Mouse (Mus musculus): ENCODE data around the gene Myof.

Gene Myof

DNA sequence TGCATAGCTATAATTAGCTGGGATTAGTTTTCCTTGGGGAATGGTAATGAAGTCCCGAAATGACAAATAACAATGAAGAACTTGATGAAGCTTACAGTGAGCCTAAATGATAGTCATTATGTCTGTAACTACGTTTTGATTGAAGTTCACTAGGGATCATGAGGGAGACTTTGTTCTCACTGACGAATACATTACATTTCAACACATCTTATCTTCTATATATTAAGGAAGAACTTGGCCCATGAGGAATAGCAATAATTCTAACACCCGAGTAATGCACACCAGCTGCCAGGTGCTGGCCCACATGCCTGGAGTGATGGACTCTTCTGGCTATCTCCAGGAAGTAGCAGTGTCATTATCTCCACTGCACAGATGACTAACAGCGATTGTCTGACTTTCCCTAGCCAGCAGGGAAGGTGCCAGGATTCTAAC lies 133.5 kb downstream of the Myof start:
- in situ Hi-C loops (cut with MboI; ENCODE audit: unreplicated experiment in 2 of 2): loop anchor here in 1 of 2 experiments (25.0 kb wide), 1 partner anchor 1123 kb away; no protein-coding TSS in a partner anchor

DNA sequence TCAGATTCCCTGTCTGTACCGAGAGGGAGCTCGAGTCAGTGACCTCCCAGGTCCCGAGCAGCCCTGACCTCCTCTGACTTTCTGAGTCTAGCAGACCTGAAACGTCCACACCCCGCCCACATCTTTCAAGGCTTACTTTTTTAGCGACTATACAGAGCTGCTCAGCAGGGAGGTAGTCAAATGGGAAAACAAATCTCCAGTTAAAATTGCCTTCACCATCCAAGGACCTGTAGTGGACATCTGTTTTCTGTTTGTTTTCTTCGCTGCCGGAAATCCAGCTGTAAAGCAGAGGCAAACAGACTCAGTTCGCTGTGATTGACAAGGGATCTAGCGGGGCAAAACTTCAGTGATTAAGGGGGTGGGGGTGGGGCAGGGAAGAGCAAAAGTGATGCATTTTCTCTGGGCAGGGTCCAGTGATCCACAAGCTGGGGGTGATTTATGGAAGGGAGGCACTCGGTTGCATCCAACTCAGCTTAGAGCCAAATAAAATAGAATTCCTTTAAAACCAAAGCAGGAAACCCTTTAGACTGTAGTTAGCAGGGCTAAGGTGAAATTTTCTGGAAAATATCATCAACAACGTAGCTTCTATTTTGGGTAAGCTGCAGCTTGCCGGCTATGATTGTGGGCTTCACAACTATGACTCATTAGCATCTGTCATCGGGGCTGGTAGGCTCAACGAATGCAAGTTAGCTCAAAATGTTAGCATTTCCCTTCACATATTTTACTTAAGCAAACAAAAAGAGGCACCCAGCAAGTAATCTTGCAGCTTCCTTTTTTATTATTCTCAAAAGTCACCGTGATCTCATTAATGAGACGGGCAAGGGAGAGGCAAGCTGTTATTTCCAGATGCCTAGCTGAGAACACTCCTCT lies 135.7 kb downstream of the Myof start:
- in situ Hi-C loops (cut with MboI; ENCODE audit: unreplicated experiment in 2 of 2): loop anchor here in 1 of 2 experiments (25.0 kb wide), 1 partner anchor 1120 kb away; no protein-coding TSS in a partner anchor

GRCm38 (mm10) chr19:37906916-37907315 lies 136.5 kb downstream of the Myof start:
- in situ Hi-C loops (cut with MboI; ENCODE audit: unreplicated experiment in 2 of 2): loop anchor here in 1 of 2 experiments (25.0 kb wide), 1 partner anchor 1120 kb away; no protein-coding TSS in a partner anchor

- in situ Hi-C loops (cut with MboI; ENCODE audit: unreplicated experiment in 2 of 2): loop anchor here in 1 of 2 experiments (25.0 kb wide), 1 partner anchor 859 kb away; no protein-coding TSS in a partner anchor
Measured at GRCm38 (mm10) chr19:37896081-37896480, 147.3 kb downstream of the Myof start.

DNA sequence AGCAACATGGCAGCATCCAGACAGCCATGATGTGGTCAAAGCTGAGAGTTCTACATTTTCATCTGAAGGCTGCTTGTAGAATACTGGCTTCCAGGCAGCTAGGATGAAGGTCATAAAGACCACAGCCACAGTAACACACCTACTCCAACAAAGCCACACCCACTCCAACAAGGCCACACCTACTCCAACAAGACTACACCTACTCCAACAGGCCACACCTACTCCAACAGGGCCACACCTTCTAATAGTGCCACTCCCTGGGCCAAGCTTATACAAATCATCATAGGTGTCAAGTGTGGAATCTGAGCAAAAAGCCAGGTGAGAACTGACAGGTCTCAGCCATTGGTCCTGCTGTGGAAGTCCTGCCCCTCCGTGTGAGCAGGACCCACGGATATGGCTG lies 152.4 kb downstream of the Myof start:
- in situ Hi-C loops (cut with MboI; ENCODE audit: unreplicated experiment in 2 of 2): loop anchor here in 1 of 2 experiments (25.0 kb wide), 1 partner anchor 854 kb away; no protein-coding TSS in a partner anchor

GRCm38 (mm10) chr19:37886355-37887120 lies 156.8 kb downstream of the Myof start:
- in situ Hi-C loops (cut with MboI; ENCODE audit: unreplicated experiment in 2 of 2): loop anchor here (5.0 to 25.0 kb wide), 3 partner anchors 184 to 849 kb away; no protein-coding TSS in a partner anchor

DNA sequence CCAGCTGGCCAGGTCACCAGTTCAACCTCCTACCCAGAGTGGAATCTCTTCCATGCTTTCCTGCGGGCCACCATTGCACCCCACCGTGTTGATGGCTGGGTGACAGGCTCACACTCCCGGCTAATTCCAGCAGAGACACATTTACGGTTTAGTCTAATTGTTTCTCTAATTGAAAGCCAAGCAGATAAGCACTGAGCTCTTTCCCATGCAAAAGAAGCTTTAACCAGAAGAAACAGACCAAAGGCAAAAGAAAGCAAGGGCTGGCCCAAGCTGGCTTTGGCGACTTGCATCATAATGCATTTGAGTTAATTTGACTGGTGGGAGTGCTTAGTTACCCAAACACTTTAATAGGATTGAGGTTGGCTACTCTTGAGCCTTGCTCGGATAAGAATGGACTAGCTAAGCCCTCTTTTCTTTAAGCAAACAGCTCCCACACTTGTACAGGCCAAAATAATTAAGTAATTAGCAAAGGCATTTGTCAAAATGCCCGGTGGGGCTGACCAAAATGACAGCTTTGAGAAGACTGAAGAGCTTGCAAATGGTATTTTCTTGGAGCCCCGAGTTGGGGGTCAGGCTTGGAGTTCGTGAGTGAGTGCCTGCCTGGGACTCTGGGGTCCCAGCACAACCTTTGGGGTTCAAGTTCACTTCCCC lies 161.8 kb downstream of the Myof start:
- in situ Hi-C loops (cut with MboI; ENCODE audit: unreplicated experiment in 2 of 2): loop anchor here in 1 of 2 experiments (25.0 kb wide), 1 partner anchor 844 kb away; no protein-coding TSS in a partner anchor

DNA sequence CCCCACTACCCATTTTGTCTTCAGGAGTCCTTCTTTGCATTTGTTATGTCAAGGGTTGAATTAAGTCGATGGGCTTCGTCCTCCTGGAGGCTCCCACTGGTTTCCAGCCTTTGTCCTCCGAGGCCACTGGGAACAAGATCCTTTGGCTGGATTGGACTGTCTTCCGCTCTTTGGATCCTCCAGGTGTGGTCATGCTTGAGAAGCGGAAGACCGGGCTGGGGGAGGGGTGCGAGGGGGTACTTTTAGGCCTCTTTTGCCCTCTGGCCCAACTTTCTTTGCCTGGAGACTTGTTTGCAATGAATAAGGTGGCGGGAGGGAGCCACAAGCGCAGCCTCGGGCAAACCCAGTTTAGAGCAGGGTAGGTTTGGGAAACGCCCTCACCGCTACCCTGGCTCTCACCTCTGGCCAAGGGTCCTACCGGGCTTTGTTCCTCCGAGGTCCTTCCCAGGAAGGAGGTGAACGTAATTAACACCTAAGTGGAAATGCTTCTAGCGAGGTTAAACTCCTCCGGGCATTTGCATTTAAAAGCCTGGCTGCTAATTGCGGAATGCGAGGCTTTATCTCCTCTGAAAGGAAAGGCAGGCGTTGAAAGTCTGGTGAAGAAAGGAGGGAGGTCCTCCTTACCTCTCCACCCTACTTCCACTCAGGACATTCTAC lies 165.7 kb downstream of the Myof start:
- in situ Hi-C loops (cut with MboI; ENCODE audit: unreplicated experiment in 2 of 2): loop anchor here in 1 of 2 experiments (25.0 kb wide), 1 partner anchor 840 kb away; no protein-coding TSS in a partner anchor

DNA sequence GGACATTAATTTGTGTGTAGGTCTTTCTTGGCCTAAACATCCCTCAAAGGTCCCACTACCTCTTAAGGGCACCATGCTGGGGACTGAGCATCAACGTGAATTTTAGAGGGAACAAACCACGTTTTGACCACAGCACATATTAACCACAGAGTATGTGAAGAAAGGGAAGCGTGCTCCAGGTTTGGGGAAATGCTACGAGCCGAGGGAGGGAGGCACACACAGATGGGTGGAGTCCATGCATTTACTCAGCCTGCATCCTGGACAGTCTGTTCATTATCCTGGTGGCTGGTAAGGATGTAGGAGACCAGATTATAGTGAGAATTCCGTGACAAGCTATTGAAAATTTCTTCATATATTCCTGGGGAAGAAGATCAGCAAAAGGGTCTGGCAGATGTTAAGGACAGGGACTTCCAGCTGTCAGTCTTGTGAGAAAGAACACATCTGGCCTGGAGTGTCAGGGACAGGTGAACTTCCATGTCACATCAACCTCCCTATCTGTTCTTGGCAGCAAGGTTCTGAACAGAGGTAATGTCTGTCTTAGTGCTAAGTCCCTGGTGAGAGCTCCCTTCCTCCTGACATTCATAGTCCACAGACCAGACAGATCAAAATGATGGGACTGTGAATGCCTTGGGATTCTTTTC lies 166.7 kb downstream of the Myof start:
- in situ Hi-C loops (cut with MboI; ENCODE audit: unreplicated experiment in 2 of 2): loop anchor here in 1 of 2 experiments (25.0 kb wide), 1 partner anchor 839 kb away; no protein-coding TSS in a partner anchor

GRCm38 (mm10) chr19:37873499-37873898 lies 169.9 kb downstream of the Myof start:
- in situ Hi-C loops (cut with MboI; ENCODE audit: unreplicated experiment in 2 of 2): no loop called here

DNA sequence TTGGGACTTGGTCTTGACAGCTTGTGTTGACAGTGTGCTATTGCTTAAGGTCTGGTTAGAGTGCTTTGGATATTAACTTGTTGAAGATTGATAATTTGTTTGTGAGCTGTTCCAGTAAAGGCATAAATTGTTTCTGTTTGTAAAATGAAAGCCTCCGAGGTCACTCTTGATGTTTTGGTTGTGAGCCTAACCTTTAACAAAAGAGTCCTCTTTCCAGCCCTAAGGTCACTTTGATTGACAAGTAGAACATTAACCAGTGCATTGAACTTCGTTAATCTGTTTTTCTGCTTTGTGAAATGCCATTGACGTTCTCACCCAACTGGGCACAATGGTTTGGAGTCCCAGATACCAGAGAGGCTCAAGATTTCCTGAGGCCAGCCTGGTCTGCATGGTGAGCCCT lies 175.8 kb downstream of the Myof start:
- in situ Hi-C loops (cut with MboI; ENCODE audit: unreplicated experiment in 2 of 2): no loop called here

DNA sequence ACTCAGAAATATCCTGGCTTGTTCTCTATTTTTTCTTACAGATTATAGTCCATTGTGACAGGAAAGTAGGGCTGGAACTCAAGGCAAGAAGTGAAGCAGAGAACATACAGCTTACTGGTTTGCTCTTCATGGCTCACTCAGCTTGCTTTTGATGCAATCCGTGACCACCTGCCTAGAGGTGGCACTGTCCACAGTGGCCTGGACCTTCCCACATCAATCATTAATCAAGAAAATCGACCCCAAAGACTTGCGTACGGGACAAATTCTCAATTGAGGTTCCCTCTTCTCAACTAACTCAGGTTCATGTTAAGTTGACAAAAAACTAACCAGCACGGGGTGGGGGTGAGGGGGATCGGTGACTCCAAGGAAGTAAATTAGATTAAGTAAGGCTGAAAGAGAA lies 176.4 kb downstream of the Myof start:
- in situ Hi-C loops (cut with MboI; ENCODE audit: unreplicated experiment in 2 of 2): no loop called here

- in situ Hi-C loops (cut with MboI; ENCODE audit: unreplicated experiment in 2 of 2): no loop called here
Measured at GRCm38 (mm10) chr19:37861171-37861570, 182.2 kb downstream of the Myof start.

GRCm38 (mm10) chr19:37860267-37860666 lies 183.1 kb downstream of the Myof start:
- in situ Hi-C loops (cut with MboI; ENCODE audit: unreplicated experiment in 2 of 2): no loop called here

- in situ Hi-C loops (cut with MboI; ENCODE audit: unreplicated experiment in 2 of 2): no loop called here
Measured at GRCm38 (mm10) chr19:37858406-37859081, 184.8 kb downstream of the Myof start.

DNA sequence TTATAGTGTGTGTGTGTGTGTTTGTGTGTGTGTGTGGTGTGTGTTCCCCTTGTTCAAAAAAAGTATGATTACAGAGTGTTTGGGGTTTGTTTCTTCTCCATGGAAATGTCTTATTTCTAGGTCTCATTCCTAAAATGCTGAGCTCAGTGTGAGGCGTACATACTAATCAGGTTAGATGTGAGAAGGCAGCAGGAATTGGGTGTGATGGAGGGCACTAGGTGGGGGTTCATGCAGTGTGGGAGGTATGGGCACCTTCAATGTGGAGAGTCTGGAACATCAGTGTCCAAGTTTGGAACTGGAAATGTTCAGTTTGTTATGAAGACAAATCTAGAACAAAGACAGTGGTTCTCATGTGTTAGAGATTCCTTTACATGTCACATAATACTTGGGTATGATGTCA lies 191.3 kb downstream of the Myof start:
- in situ Hi-C loops (cut with MboI; ENCODE audit: unreplicated experiment in 2 of 2): no loop called here

- in situ Hi-C loops (cut with MboI; ENCODE audit: unreplicated experiment in 2 of 2): no loop called here
Measured at GRCm38 (mm10) chr19:37851590-37852038, 191.8 kb downstream of the Myof start.

All from v-Abl transformed pro-B cells (cell line).